Mouse (Mus musculus) ES-E14 (cell line): ENCODE results near the gene Kank2. TPM values are rescaled to one million over a fixed set of nuclear protein-coding genes. Genes with fewer than 3 reads are reported as not detected.

Source experiments
- DNase-seq: peaks from one replicate; pipeline ENCODE4 v3.0.0-alpha.2; 2013; ENCODE audit warnings: low read depth, low spot score
- H3K27ac ChIP-seq: 2 replicates; pipeline ENCODE4 v1.5.1; 2012; ENCODE audit warnings: low read depth, mild to moderate bottlenecking, low read length, moderate library complexity, mixed read lengths; ENCODE audit not compliant: poor library complexity, insufficient read depth, severe bottlenecking
- H3K36me3 ChIP-seq: 2 replicates; pipeline ENCODE4 v1.6.1; 2012; ENCODE audit warnings: mild to moderate bottlenecking, low read length, moderate library complexity, mixed read lengths; ENCODE audit not compliant: control insufficient read depth, poor library complexity, insufficient read depth, severe bottlenecking
- H3K4me1 ChIP-seq, 2 experiments: fragments of 150-350 bp in 1 of 2; sonication (generic) in 1 of 2; 2 replicates each; pipeline ENCODE4 v1.6.1; 2012; ENCODE audit warnings: low read length in 2 of 2, mild to moderate bottlenecking in 1 of 2, mixed read lengths in 1 of 2; ENCODE audit not compliant: control insufficient read depth in 2 of 2, insufficient read depth in 2 of 2, poor library complexity in 1 of 2
- H3K4me3 ChIP-seq, 2 experiments: fragments of 150-350 bp in 1 of 2; sonication (generic) in 1 of 2; 2 replicates each; pipeline ENCODE4 v1.5.1; 2012; ENCODE audit warnings: low read length in 2 of 2, low read depth in 1 of 2, mild to moderate bottlenecking in 1 of 2, mixed read lengths in 1 of 2; ENCODE audit not compliant: insufficient read depth in 1 of 2, poor library complexity in 1 of 2, severe bottlenecking in 1 of 2
- H3K9ac ChIP-seq: 2 replicates; pipeline ENCODE4 v1.6.1; 2012; ENCODE audit warnings: low read depth, mild to moderate bottlenecking, low read length, mixed read lengths; ENCODE audit not compliant: poor library complexity, insufficient read depth, severe bottlenecking
- H3K9me3 ChIP-seq: fragments of 150-350 bp; sonication (generic); 2 replicates; pipeline ENCODE4 v1.6.1; 2012; ENCODE audit warnings: low read depth, mild to moderate bottlenecking, low read length; ENCODE audit not compliant: control insufficient read depth, insufficient read depth
- CHD2 ChIP-seq: IDR thresholded peaks from 2 replicates; pipeline ENCODE4 v1.6.1; 2014; ENCODE audit warnings: mild to moderate bottlenecking, low read depth, low read length, inconsistent platforms
- HCFC1 ChIP-seq: IDR thresholded peaks from 2 replicates; pipeline ENCODE4 v1.6.1; 2012; ENCODE audit warnings: low read length, inconsistent platforms, borderline replicate concordance; ENCODE audit not compliant: insufficient read depth
- MAFK ChIP-seq: IDR thresholded peaks from 2 replicates; pipeline ENCODE4 v1.6.1; 2014; ENCODE audit warnings: mild to moderate bottlenecking, low read depth, low read length, inconsistent platforms; ENCODE audit not compliant: insufficient read depth
- ZC3H11A ChIP-seq: IDR thresholded peaks from 2 replicates; pipeline ENCODE4 v1.6.1; 2012; ENCODE audit warnings: low read depth, mild to moderate bottlenecking, inconsistent platforms, low read length, borderline replicate concordance
- ZNF384 ChIP-seq: IDR thresholded peaks from 2 replicates; pipeline ENCODE4 v1.6.1; 2012; ENCODE audit warnings: low read depth, low read length, inconsistent platforms
- in situ Hi-C, 2 experiments: fragments of 600-800 bp; cut with MboI; formaldehyde crosslinking; loops; one replicate each; pipeline ENCODE4 v1.15.1; 2025; ENCODE audit warnings: low sequenced_read_pairs in 2 of 2, inconsistent platforms in 1 of 2; ENCODE audit not compliant: unreplicated experiment in 2 of 2
- total RNA-seq: library from RNA; depleted of rRNA; stranded (reverse); fragments of 300-350 nt; gene quantifications from 2 replicates; pipeline ENCODE4 v1.2.3, GENCODE M21; 2012

Gene Kank2
- total RNA-seq, 1 experiment: 32.6 TPM

DNA sequence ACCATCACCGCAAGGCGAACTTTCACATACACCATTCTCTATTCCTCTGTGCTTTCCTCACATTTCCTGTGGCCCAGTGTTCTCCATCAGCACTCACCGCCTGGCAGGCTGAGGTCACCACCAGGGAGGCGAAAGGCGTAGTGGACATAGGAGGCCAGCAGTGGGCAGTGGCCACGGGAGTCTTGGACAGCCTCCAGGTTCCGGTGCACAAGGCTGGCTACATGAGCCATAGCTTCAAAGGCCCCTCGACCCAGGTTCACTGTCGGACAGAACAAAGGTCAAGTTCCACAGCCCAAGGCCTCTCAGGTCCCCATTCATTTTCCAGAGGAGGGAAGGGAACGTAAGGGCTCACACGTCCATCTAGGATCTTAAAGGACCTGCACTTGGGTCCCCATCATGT, 32.4 kb upstream of the Kank2 start:
- Histone ChIP-seq H3K4me3 (no peak overlapping the region), H3K4me1 (peaks cover 3 to 25% of the 10 kb centered on the region in 2 experiments; a peak in 3 of 4 replicates), H3K36me3 (peaks cover 58% of the 10 kb centered on the region), H3K9me3 (no peaks in the 10 kb centered on the region), H3K9ac (no peak overlapping the region), H3K27ac (no peak overlapping the region)
- DNase-seq: no peak
- TF ChIP-seq CHD2 (no peak), MAFK (no peak), ZC3H11A (no peak)
- in situ Hi-C loops: no loop called here

DNA sequence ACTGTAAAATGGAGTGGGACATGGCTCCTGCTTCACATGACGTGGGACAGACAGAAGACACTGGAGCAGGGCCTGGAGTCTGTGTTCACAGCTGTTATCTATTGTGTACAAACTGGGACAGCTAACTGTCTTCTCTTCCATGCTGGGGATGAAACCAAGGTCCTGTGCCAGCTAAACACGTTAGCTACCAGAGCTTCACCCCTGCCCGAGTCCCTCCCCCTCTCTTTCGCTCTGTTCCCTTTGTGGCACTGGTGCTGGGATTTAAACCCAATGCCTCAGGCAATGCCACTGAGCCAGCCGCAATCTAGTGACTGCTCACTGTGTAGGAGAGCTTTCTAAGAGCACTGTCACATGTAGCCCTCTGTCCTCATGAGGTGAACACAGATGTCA, 31.9 kb upstream of the Kank2 start:
- TF ChIP-seq ZC3H11A (no peak), MAFK (no peak), HCFC1 (no peak), ZNF384 (no peak), CHD2 (no peak)
- in situ Hi-C loops: no loop called here
- no peak for DNase-seq
- Histone ChIP-seq H3K4me3 (no peak overlapping the region), H3K36me3 (peaks cover 53% of the 10 kb centered on the region), H3K9ac (no peak overlapping the region), H3K27ac (no peak overlapping the region), H3K4me1 (peaks cover 1 to 24% of the 10 kb centered on the region in 2 experiments; a peak in 3 of 4 replicates), H3K9me3 (no peaks in the 10 kb centered on the region)

DNA sequence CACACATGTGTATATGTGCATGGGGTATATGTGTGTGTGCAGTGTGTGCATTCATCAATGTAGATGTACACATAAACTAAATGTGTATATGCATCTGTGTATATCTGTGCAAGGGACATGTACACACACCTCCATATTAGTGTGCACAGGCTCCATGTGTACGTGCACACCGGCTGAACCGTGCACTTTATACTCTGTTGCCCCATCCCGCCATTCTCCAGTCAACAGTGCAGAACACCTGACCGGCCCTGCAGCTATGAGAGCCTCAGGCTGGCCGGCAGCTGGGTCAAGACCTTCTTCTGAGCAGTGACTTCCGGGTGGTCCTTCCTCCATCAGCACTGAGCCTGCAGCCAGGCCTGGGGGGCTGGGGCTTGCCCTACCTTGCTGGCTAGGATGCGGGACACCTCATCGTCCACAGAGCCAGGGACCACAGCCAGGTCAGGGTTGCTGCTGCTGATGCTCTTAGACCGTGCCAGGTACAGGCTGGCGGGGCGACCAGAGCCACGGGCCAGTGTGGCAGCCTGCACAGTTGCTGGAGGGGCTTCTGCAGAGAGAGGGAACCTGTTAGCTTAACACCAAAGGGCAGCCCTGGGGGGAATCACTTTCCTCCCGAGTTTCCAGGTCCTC, 31.4 kb upstream of the Kank2 start:
- no peaks in the 10 kb centered on the region for H3K9me3 ChIP-seq
- H3K36me3 ChIP-seq: peaks cover 48% of the 10 kb centered on the region
- H3K4me1 ChIP-seq: peaks cover 1 to 22% of the 10 kb centered on the region in 2 experiments; a peak in 3 of 4 replicates
- no peak overlapping the region for H3K9ac ChIP-seq
- no peak for TF ChIP-seq ZNF384
- TF ChIP-seq CHD2: no peak
- TF ChIP-seq MAFK: no peak
- TF ChIP-seq HCFC1: no peak
- TF ChIP-seq ZC3H11A: no peak
- no peak overlapping the region for H3K27ac ChIP-seq
- DNase-seq: no peak
- in situ Hi-C loops: no loop called here
- no peak overlapping the region for H3K4me3 ChIP-seq

DNA sequence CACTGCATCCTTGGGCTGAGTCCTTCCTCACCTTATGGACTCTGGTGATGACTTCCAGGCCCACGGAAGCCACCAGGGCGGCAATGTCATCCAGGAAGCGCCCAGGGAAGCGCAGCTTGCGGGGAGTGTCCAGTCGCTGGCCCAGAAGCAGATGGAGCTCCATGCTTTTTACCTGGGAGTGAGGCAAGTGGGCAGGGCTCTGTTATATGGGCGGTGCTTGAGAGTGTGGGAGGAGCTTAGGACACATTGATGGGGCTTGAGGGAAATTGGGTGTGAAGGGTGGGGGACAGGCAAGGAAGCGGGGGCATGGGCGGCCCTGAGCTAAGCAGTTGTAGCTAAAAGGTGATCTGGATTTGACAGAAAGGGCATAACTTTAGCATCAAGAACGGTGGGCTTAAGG, 25.8 kb upstream of the Kank2 start:
- H3K36me3 ChIP-seq: peaks cover 38% of the 10 kb centered on the region
- in situ Hi-C loops: no loop called here

More for the DNA sequence above, 25.8 kb upstream of the Kank2 start:
- H3K9me3 ChIP-seq: no peaks in the 10 kb centered on the region
- DNase-seq: peak; percentile 45
- peaks cover 2 to 14% of the 10 kb centered on the region in 2 experiments; a peak in 2 of 4 replicates for H3K4me1 ChIP-seq
- TF ChIP-seq MAFK: no peak
- no peak for TF ChIP-seq HCFC1
- no peak for TF ChIP-seq ZC3H11A
- no peak for TF ChIP-seq CHD2
- no peak for TF ChIP-seq ZNF384
- H3K4me3 ChIP-seq: 0 out of 4 replicates have a peak overlapping the region, but pooled peaks of 1 of the 2 experiments have one; percentile 17
- no peak overlapping the region; the same call in 1 of the 2 replicates for H3K9ac ChIP-seq
- H3K27ac ChIP-seq: peak overlapping the region; percentile 58
